22 mouse cellular contexts compared by ENCODE assay signal in genomic region chr2:5513621-5514020, GRCm38 (mm10).
DNase-seq lines count a peak whose midpoint lies in the region; ATAC-seq lines count a peak whose summit lies in the region.
"Had no signal": no experiment of that assay in that cellular context is flagged by ENCODE, and none has a peak within 500 bp of the region (broad histone marks: within the 10 kb centered on the region; RNA-seq: fewer than 3 reads in every experiment).

No protein-coding gene starts in this region.

- no peak overlapping the region for H3K27ac ChIP-seq in liver, embryonic 11.5 days (ENCODE audit: low read depth, low read length)
- no peak overlapping the region for H3K27ac ChIP-seq in liver, embryonic 13.5 days
- H3K27ac ChIP-seq in liver, embryonic 16.5 days (ENCODE audit: low read length) = no peak overlapping the region
- H3K27ac ChIP-seq: forebrain, embryonic 10.5 days; forebrain, embryonic 13.5 days; hindbrain, embryonic 12.5 days; hindbrain, embryonic 15.5 days had no signal

- ATAC-seq in liver, embryonic 11.5 days (replicated peaks; ENCODE audit: low FRiP score) = 0 out of 2 replicates have a peak, but pooled peaks have one; percentile 26
- ATAC-seq in liver, embryonic 13.5 days (ENCODE audit: low read depth) = peak; percentile 45
- peak; percentile 21 for ATAC-seq in liver, embryonic 16.5 days (ENCODE audit: low read depth)
- peak; percentile 73 for ATAC-seq in megakaryocyte-erythroid progenitor cell, adult 5-6 weeks (replicated peaks; ENCODE audit: low FRiP score, low TSS enrichment, poor library complexity, severe bottlenecking)
- ATAC-seq: forebrain, embryonic 13.5 days; forebrain, embryonic 16.5 days had no signal

- no peak overlapping the region for H3K9ac ChIP-seq in liver, embryonic 11.5 days (ENCODE audit: low read depth, low read length)
- H3K9ac ChIP-seq in liver, embryonic 13.5 days = no peak overlapping the region
- H3K9ac ChIP-seq in liver, embryonic 16.5 days (ENCODE audit: low read depth, low read length) = no peak overlapping the region
- H3K9ac ChIP-seq: forebrain, embryonic 13.5 days; hindbrain, embryonic 12.5 days; hindbrain, embryonic 15.5 days had no signal

- no peaks in the 10 kb centered on the region for H3K36me3 ChIP-seq in liver, embryonic 11.5 days (ENCODE audit: control insufficient read depth, insufficient read depth, low read length)
- H3K36me3 ChIP-seq in liver, embryonic 13.5 days = no peaks in the 10 kb centered on the region
- no peaks in the 10 kb centered on the region for H3K36me3 ChIP-seq in liver, embryonic 16.5 days (ENCODE audit: control insufficient read depth, insufficient read depth)
- H3K36me3 ChIP-seq: forebrain, embryonic 10.5 days; hindbrain, embryonic 12.5 days; hindbrain, embryonic 15.5 days had no signal

- DNase-seq in liver, embryonic 11.5 days (ENCODE audit: low spot score) = no peak
- DNase-seq in liver = no peak
- DNase-seq in liver, embryonic 13.5 days = no peak
- DNase-seq in embryo, embryonic 11 days = no peak
- DNase-seq in kidney, adult 11 months = no peak
- no peak for DNase-seq in adrenal gland, postnatal 14 days
- DNase-seq: adrenal gland, adult 8-10 months; adrenal gland, postnatal 36 days; cerebellum, adult 11 months; cerebellum, adult 2 months; cerebellum, adult 9-11 months; cerebellum, postnatal 25 days; gastrocnemius, postnatal 10 days; heart, adult 11 months had no signal

- no peak overlapping the region for H3K4me3 ChIP-seq in liver, embryonic 11.5 days (ENCODE audit: low read depth, low read length)
- no peak overlapping the region for H3K4me3 ChIP-seq in liver, embryonic 13.5 days (replicated peaks)
- no peak overlapping the region for H3K4me3 ChIP-seq in liver, embryonic 16.5 days (ENCODE audit: low read depth, low read length)
- H3K4me3 ChIP-seq: forebrain, embryonic 10.5 days; forebrain, embryonic 13.5 days; hindbrain, embryonic 12.5 days; hindbrain, embryonic 15.5 days had no signal

- 71% methylated on average over 2 of the region's 2 CpGs for WGBS in liver, embryonic 11.5 days
- WGBS in liver, embryonic 13.5 days (ENCODE audit: insufficient replicate concordance) = 35% methylated on average over 2 of the region's 2 CpGs
- WGBS in liver, embryonic 16.5 days (ENCODE audit: insufficient replicate concordance) = 44% methylated on average over 2 of the region's 2 CpGs

- 0 out of 2 replicates have a peak, but pooled peaks cover 3% of the 10 kb centered on the region for H3K9me3 ChIP-seq in liver, embryonic 11.5 days (ENCODE audit: control insufficient read depth, low read length)
- H3K9me3 ChIP-seq in liver, embryonic 13.5 days (replicated peaks) = no peaks in the 10 kb centered on the region
- H3K9me3 ChIP-seq in liver, embryonic 16.5 days (replicated peaks; ENCODE audit: control insufficient read depth, low read length) = no peaks in the 10 kb centered on the region
- H3K9me3 ChIP-seq: forebrain, embryonic 10.5 days; forebrain, embryonic 13.5 days; hindbrain, embryonic 12.5 days; hindbrain, embryonic 15.5 days had no signal

- H3K4me2 ChIP-seq in liver, embryonic 11.5 days = no peak overlapping the region
- H3K4me2 ChIP-seq in liver, embryonic 13.5 days = no peak overlapping the region
- no peak overlapping the region for H3K4me2 ChIP-seq in liver, embryonic 16.5 days (ENCODE audit: low read depth, low read length)
- H3K4me2 ChIP-seq: forebrain, embryonic 13.5 days; heart, embryonic 11.5 days; hindbrain, embryonic 12.5 days; hindbrain, embryonic 15.5 days had no signal

- H3K4me1 ChIP-seq in liver, embryonic 11.5 days (replicated peaks; ENCODE audit: control insufficient read depth, insufficient read depth, low read length) = no peaks in the 10 kb centered on the region
- no peaks in the 10 kb centered on the region for H3K4me1 ChIP-seq in liver, embryonic 13.5 days (replicated peaks)
- no peaks in the 10 kb centered on the region for H3K4me1 ChIP-seq in liver, embryonic 16.5 days (ENCODE audit: control insufficient read depth, low read depth, low read length)
- H3K4me1 ChIP-seq: forebrain, embryonic 10.5 days; forebrain, embryonic 13.5 days; hindbrain, embryonic 12.5 days; hindbrain, embryonic 15.5 days had no signal

- H3K27me3 ChIP-seq in liver, embryonic 11.5 days (replicated peaks; ENCODE audit: control insufficient read depth, insufficient read depth, low read length) = no peaks in the 10 kb centered on the region
- no peaks in the 10 kb centered on the region for H3K27me3 ChIP-seq in liver, embryonic 13.5 days
- H3K27me3 ChIP-seq in liver, embryonic 16.5 days (ENCODE audit: control insufficient read depth, insufficient read depth, low read depth, low read length) = no peaks in the 10 kb centered on the region
- H3K27me3 ChIP-seq: forebrain, embryonic 13.5 days; hindbrain, embryonic 12.5 days; hindbrain, embryonic 15.5 days had no signal

Comparison
In these comparisons a context has a peak if more than half of its experiments do, and no peak if none do; other contexts are left out.
1. ATAC-seq: peak in every context shown above with its lines; median percentile 73 in megakaryocyte-erythroid progenitor cell, adult 5-6 weeks; 45 in liver, embryonic 13.5 days; 26 in liver, embryonic 11.5 days; 21 in liver, embryonic 16.5 days.